Mouse (Mus musculus) limb, embryonic 12.5 days (tissue): ENCODE results near the gene Col6a3. TPM values are rescaled to one million over a fixed set of nuclear protein-coding genes. Genes with fewer than 3 reads are reported as not detected.
A peak's percentile ranks its signal among the peaks of the same experiment; 100 is the strongest.

Source experiments
- ATAC-seq: fragments of 200-750 bp; cut with Nextera tagmentation; 2 replicates; pipeline ENCODE4 v1.8.0; 2017; ENCODE audit warnings: low read depth, moderate TSS enrichment; ENCODE audit not compliant: insufficient number of reproducible peaks, insufficient read depth, low FRiP score, low TSS enrichment
- H3K27ac ChIP-seq: fragments of 300-500 bp; sonication (generic); 2 replicates; pipeline ENCODE4 v1.5.1; 2016; ENCODE audit warnings: mild to moderate bottlenecking, moderate library complexity
- H3K27me3 ChIP-seq: fragments of 300-500 bp; sonication (generic); 2 replicates; pipeline ENCODE4 v1.6.1; 2016; ENCODE audit warnings: mild to moderate bottlenecking, moderate library complexity
- H3K36me3 ChIP-seq: fragments of 300-500 bp; sonication (generic); 2 replicates; pipeline ENCODE4 v1.6.1; 2016; ENCODE audit warnings: mild to moderate bottlenecking, moderate library complexity
- H3K4me1 ChIP-seq: fragments of 300-500 bp; sonication (generic); replicated peaks from 2 replicates; pipeline ENCODE4 v1.6.1; 2016
- H3K4me2 ChIP-seq: fragments of 300-500 bp; sonication (generic); 2 replicates; pipeline ENCODE4 v1.6.1; 2016; ENCODE audit warnings: mild to moderate bottlenecking, moderate library complexity
- H3K4me3 ChIP-seq: fragments of 300-500 bp; sonication (generic); replicated peaks from 2 replicates; pipeline ENCODE4 v1.5.1; 2016; ENCODE audit warnings: mild to moderate bottlenecking
- H3K9ac ChIP-seq: fragments of 300-500 bp; sonication (generic); replicated peaks from 2 replicates; pipeline ENCODE4 v1.6.1; 2016; ENCODE audit warnings: mild to moderate bottlenecking, moderate library complexity
- H3K9me3 ChIP-seq: fragments of 300-500 bp; sonication (generic); 2 replicates; pipeline ENCODE4 v1.6.1; 2016; ENCODE audit warnings: mild to moderate bottlenecking, moderate library complexity
- WGBS: fragments of 180-500 bp; shearing (Covaris S2); methylation state at CpG from one replicate; pipeline ENCODE4 v1.1.7; 2016; 5-methylcytosine and 5-hydroxymethylcytosine counted together
- polyA plus RNA-seq: library from polyadenylated mRNA; unstranded; fragments of >200 nt; fragmentation: Nextera tagmentation; extraction: Ambion mirVana; gene quantifications from 2 replicates; pipeline ENCODE4 v1.2.1, GENCODE M21; 2016

Col6a3 gene
- polyA plus RNA-seq, 1 experiment from 2014 or later: 27.4 TPM

DNA sequence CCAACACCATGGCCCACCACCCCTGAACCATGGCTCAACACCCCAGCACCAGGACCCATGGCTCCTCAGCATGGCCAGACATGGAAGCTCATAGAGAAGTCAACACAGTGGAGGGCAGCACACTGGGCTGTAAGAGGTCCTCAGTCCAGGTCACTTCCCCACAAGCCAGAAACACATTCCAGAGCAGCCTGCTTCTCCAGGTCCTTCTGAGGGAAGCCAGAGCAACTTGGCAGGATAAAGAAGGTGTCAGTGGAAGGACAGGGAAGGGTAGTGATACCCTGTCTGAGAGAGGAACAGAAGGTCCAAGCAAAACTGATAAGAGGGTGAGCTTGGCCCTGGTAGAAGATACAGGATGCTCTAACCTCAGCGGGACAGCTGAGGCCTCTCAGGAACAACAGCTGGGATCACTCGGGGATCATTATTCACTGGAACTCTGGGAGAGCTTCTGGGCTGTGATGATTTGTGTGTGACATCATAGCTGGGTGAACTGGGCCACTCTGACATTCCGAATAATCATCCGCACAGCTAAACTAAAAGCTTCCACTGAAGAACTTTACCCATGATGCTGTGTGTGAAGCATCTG lies 85.6 kb downstream of the Col6a3 start:
- H3K27me3 ChIP-seq: no peaks in the 10 kb centered on the region
- H3K9ac ChIP-seq: no peak overlapping the region
- ATAC-seq: no peak
- H3K27ac ChIP-seq: no peak overlapping the region
- 84% methylated on average over 4 of the region's 4 CpGs for WGBS
- H3K4me2 ChIP-seq: no peak overlapping the region
- no peak overlapping the region for H3K4me3 ChIP-seq
- peaks cover 13% of the 10 kb centered on the region for H3K4me1 ChIP-seq
- no peaks in the 10 kb centered on the region for H3K9me3 ChIP-seq
- H3K36me3 ChIP-seq: no peaks in the 10 kb centered on the region

DNA sequence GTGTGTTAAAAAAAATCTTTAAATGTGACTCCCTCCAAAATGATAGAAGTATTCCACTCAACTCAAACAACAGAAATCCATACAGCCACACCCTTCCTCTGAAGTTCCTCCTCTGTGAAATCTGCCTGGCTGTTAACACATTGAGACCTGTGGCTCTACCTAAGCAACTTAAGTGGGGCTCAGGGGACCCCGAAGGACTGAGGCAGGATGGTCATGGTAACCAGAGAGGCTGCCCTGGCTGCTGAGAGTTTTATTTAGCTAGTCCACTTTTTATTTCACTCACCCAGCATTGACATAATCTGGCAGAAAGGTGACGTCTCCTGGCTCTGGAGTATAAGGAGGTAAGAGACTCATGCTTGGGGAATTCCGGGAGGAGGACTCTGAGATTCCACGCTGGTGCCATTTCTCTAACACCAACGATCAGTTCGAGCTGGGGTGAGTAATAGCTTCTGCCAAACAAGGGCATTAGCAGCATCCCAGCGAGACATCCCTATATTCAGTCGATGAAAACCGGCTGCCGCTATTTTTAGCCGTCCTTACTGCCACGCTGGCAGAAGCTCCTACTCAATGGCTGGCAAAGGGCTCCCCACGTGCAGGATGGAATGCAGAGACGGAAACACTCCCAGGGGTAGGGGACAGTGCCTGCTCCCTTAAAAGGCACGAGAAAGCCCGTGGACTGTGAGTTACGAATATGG lies 89.8 kb downstream of the Col6a3 start:
- Histone ChIP-seq H3K36me3 (no peaks in the 10 kb centered on the region), H3K9ac (no peak overlapping the region), H3K4me2 (no peak overlapping the region), H3K4me3 (no peak overlapping the region), H3K27me3 (no peaks in the 10 kb centered on the region), H3K9me3 (no peaks in the 10 kb centered on the region), H3K4me1 (peaks cover 31% of the 10 kb centered on the region), H3K27ac (no peak overlapping the region)
- 60% methylated on average over 17 of the region's 17 CpGs for WGBS
- ATAC-seq: no peak

DNA sequence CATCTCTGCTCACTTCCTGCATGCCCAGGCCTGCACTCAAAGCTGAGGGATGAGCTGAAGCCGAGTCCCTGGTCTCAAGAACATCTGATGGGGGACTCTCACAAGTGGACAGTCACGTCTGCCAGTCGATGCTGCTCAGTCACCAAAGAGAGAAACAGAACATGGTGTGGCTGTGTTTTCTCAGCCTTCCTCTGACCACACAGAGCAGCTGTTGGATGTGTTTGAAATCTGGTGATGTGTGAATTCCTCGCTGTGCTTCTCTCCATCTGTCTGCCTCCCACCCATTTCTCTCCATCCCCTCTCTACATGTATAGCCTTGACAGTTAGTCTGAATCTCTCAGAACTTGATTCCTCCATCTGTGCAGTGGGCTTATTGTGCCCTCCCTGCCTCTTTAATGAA lies 92.5 kb downstream of the Col6a3 start:
- no peak for ATAC-seq
- Histone ChIP-seq H3K36me3 (no peaks in the 10 kb centered on the region), H3K9me3 (no peaks in the 10 kb centered on the region), H3K4me3 (no peak overlapping the region), H3K4me2 (no peak overlapping the region), H3K27ac (no peak overlapping the region), H3K9ac (no peak overlapping the region), H3K27me3 (0 out of 2 replicates have a peak, but pooled peaks cover 5% of the 10 kb centered on the region), H3K4me1 (peaks cover 31% of the 10 kb centered on the region)
- 51% methylated on average over 4 of the region's 4 CpGs for WGBS

DNA sequence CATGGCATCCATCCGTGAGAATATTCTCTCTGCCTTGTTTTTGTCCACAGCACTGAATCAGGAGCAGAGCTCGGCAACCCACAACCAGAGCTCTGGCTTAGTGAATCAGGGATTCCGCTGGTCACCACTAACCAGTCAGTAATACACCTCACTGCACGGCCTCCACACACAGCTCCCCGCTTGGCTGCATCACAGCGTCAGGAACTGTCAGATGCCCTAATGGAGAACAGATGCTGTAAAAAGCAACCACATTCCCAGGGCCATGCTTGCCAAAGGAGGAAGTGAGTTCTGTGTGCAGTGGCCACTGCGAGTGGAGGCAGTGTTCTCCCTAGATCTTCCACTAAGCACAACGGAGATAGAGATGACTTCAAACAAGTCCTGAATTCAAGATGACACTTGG lies 93.6 kb downstream of the Col6a3 start:
- peak; percentile 58 for ATAC-seq
- Histone ChIP-seq H3K4me1 (peaks cover 39% of the 10 kb centered on the region), H3K27me3 (0 out of 2 replicates have a peak, but pooled peaks cover 5% of the 10 kb centered on the region), H3K27ac (peak overlapping the region; percentile 53; the same call in 1 of the 2 replicates), H3K4me2 (no peak overlapping the region), H3K9me3 (no peaks in the 10 kb centered on the region), H3K4me3 (no peak overlapping the region), H3K9ac (no peak overlapping the region), H3K36me3 (no peaks in the 10 kb centered on the region)
- WGBS: 18% methylated on average over 8 of the region's 8 CpGs

DNA sequence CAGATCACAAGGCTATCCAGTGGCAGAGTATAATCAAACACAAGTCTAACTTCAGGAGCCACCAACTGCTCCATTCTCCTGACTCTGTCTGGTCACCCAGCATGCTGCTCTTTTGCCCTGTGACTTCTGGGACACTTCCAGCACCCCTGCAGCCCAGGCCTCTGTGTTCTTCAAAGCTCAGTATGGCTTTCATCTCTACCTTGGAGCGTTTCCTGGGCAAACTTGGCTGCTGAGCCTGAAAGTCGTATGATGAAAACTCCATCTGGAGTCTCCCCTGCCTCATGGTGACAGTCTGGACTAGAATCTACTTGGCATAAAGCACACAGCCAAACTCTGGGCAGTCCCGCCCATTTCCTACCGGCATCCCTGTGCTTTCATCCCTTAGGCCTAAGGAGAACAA lies 95.2 kb downstream of the Col6a3 start:
- Histone ChIP-seq H3K4me2 (no peak overlapping the region), H3K9me3 (no peaks in the 10 kb centered on the region), H3K9ac (no peak overlapping the region), H3K4me1 (peaks cover 43% of the 10 kb centered on the region), H3K4me3 (no peak overlapping the region), H3K27me3 (0 out of 2 replicates have a peak, but pooled peaks cover 5% of the 10 kb centered on the region), H3K27ac (0 out of 2 replicates have a peak overlapping the region, but pooled peaks have one; percentile 4), H3K36me3 (no peaks in the 10 kb centered on the region)
- WGBS: 66% methylated on average over 4 of the region's 4 CpGs
- no peak for ATAC-seq

GRCm38 (mm10) chr1:90743941-90744386 lies 99.8 kb downstream of the Col6a3 start:
- H3K27ac ChIP-seq: peak overlapping the region; percentile 78
- H3K9ac ChIP-seq: peak overlapping the region; percentile 57
- no peaks in the 10 kb centered on the region for H3K9me3 ChIP-seq
- 0 out of 2 replicates have a peak, but pooled peaks cover 5% of the 10 kb centered on the region for H3K27me3 ChIP-seq
- no peaks in the 10 kb centered on the region for H3K36me3 ChIP-seq
- H3K4me2 ChIP-seq: peak overlapping the region; percentile 57
- ATAC-seq: peak; percentile 56
- WGBS: 2% methylated on average over 14 of the region's 14 CpGs
- peak overlapping the region; percentile 30 for H3K4me3 ChIP-seq
- H3K4me1 ChIP-seq: peaks cover 30% of the 10 kb centered on the region

DNA sequence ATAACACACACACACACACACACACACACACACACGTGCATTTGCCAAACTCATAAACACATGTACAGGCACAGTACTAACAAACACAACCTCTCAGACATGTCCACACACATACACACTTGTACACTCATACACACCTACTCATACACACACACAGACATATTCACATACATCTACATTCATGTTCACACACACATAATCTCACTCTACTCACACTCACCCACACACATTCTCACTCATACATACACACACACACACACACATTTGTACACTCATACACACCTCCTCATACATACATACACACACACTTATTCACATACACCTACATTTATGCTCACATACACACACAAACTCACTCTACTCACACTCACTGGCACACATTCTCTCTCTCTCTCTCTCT lies 100.3 kb downstream of the Col6a3 start:
- peak overlapping the region; percentile 78; the same call in 1 of the 2 replicates for H3K27ac ChIP-seq
- no peak overlapping the region for H3K4me3 ChIP-seq
- H3K4me1 ChIP-seq: peaks cover 30% of the 10 kb centered on the region
- H3K4me2 ChIP-seq: peak overlapping the region; percentile 57
- no peaks in the 10 kb centered on the region for H3K9me3 ChIP-seq
- H3K9ac ChIP-seq: no peak overlapping the region
- no peaks in the 10 kb centered on the region for H3K36me3 ChIP-seq
- no peak for ATAC-seq
- 69% methylated on average over 1 of the region's 1 CpGs for WGBS
- H3K27me3 ChIP-seq: 0 out of 2 replicates have a peak, but pooled peaks cover 5% of the 10 kb centered on the region

- no peak overlapping the region for H3K9ac ChIP-seq
Observed at GRCm38 (mm10) chr1:90742641-90743040, 101.1 kb downstream of the Col6a3 start.

GRCm38 (mm10) chr1:90740216-90741170 lies 103.3 kb downstream of the Col6a3 start:
- H3K4me3 ChIP-seq: no peak overlapping the region
- H3K9ac ChIP-seq: no peak overlapping the region
- H3K4me1 ChIP-seq: peaks cover 30% of the 10 kb centered on the region
- H3K27ac ChIP-seq: no peak overlapping the region
- no peaks in the 10 kb centered on the region for H3K27me3 ChIP-seq
- no peak for ATAC-seq
- H3K4me2 ChIP-seq: no peak overlapping the region
- H3K36me3 ChIP-seq: no peaks in the 10 kb centered on the region
- H3K9me3 ChIP-seq: no peaks in the 10 kb centered on the region
- WGBS: 83% methylated on average over 11 of the region's 11 CpGs

More at GRCm38 (mm10) chr1:90742641-90743040, 101.1 kb downstream of the Col6a3 start:
- 83% methylated on average over 7 of the region's 7 CpGs for WGBS
- peaks cover 34% of the 10 kb centered on the region for H3K4me1 ChIP-seq
- no peak overlapping the region for H3K4me3 ChIP-seq
- no peaks in the 10 kb centered on the region for H3K27me3 ChIP-seq
- no peaks in the 10 kb centered on the region for H3K9me3 ChIP-seq
- no peak overlapping the region for H3K4me2 ChIP-seq
- H3K27ac ChIP-seq: no peak overlapping the region
- no peaks in the 10 kb centered on the region for H3K36me3 ChIP-seq
- no peak for ATAC-seq

GRCm38 (mm10) chr1:90738913-90739312 lies 104.9 kb downstream of the Col6a3 start:
- no peaks in the 10 kb centered on the region for H3K9me3 ChIP-seq
- H3K36me3 ChIP-seq: no peaks in the 10 kb centered on the region
- H3K4me2 ChIP-seq: no peak overlapping the region
- H3K27me3 ChIP-seq: peaks cover 4% of the 10 kb centered on the region; the same call in 1 of the 2 replicates
- 88% methylated on average over 2 of the region's 2 CpGs for WGBS
- H3K4me1 ChIP-seq: peaks cover 21% of the 10 kb centered on the region
- no peak overlapping the region for H3K27ac ChIP-seq
- H3K9ac ChIP-seq: no peak overlapping the region
- no peak for ATAC-seq
- H3K4me3 ChIP-seq: no peak overlapping the region

DNA sequence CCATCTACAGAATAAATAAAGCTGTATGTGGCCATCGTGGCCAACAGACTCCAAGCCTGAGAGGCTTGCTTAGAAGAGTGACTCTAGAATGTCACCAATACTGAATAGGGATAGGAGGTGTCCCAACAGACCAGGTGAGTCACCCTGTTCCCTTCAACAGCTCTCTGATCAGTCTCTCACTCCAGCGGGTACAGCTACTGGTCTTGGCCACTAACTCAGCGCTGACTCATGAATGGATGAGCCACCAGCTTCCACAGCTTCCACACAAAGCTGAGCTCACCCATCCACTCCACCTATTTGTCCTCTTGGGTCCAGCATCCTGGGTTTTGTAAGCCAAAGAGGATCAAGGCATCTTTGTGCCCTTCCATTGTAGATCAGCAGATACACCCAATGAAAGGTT lies 114.3 kb downstream of the Col6a3 start:
- WGBS: 84% methylated on average over 3 of the region's 3 CpGs
- no peaks in the 10 kb centered on the region for H3K36me3 ChIP-seq
- ATAC-seq: no peak
- H3K9me3 ChIP-seq: no peaks in the 10 kb centered on the region
- H3K27me3 ChIP-seq: peaks cover 3% of the 10 kb centered on the region; the same call in 1 of the 2 replicates
- no peak overlapping the region for H3K27ac ChIP-seq
- no peak overlapping the region for H3K9ac ChIP-seq
- no peak overlapping the region for H3K4me2 ChIP-seq
- peaks cover 10% of the 10 kb centered on the region; the same call in 1 of the 2 replicates for H3K4me1 ChIP-seq
- no peak overlapping the region for H3K4me3 ChIP-seq
